Mouse (Mus musculus) neural tube, embryonic 10.5 days (tissue): ENCODE measurements at regions not wholly inside any gene's neighbourhood (a gene's known extent, or its start where the extent isn't known, plus 50 kb on each side); places are given as distances from the start of the nearest gene placed in this dataset.

Experiments used
- DNase-seq: peaks from one replicate; pipeline ENCODE4 v3.0.0-alpha.2; 2017; ENCODE audit warnings: low spot score; ENCODE audit errors: extremely low spot score

GRCm38 (mm10) chr6:99986449-99986848 lies 260.3 kb upstream of the Prok2 start:
- no peak for DNase-seq

DNA sequence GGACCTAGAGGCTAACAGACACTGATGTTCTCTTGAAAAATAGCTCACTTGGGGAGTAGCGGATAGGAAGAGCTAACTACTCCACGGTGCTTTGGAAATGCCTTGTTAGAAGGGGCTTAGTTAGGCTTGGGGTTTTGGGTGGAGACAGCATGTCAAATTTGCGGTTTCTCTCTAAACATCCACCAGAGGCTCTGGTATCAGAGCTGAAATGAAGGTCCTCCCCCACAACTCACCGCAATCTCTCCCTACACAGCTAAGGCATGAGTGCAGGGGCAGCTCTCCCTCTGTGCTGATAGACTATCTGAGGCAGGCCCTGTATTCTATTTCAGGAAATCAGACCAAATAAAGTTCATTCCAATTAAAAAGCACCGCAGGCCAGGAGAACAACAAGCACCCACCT lies 259.1 kb upstream of the Prok2 start:
- no peak for DNase-seq

- no peak for DNase-seq
Observed at GRCm38 (mm10) chr6:99984856-99985224, 258.6 kb upstream of the Prok2 start.

GRCm38 (mm10) chr6:99984057-99984855 lies 258.1 kb upstream of the Prok2 start:
- no peak for DNase-seq

DNA sequence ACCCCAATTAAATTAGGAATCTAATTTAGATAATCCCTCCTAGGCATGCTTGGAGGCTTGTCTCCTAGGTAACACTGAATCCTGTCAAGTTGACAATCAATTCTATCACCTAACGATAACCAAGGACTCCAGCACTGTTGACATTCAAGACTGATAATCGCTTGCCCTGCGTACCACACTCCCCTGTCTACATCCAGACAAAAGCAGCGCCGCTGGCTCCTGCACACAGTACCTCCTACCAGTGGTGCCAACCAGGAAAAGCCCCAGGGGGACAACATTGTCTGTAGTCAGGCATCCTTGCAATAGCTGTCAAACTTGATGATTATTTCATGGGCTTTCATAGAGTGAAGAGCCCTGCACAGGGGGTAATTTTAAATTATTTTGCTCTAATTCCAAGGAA lies 253.4 kb upstream of the Prok2 start:
- no peak for DNase-seq

- no peak for DNase-seq
Observed at GRCm38 (mm10) chr6:99978164-99978746, 252.1 kb upstream of the Prok2 start.

DNA sequence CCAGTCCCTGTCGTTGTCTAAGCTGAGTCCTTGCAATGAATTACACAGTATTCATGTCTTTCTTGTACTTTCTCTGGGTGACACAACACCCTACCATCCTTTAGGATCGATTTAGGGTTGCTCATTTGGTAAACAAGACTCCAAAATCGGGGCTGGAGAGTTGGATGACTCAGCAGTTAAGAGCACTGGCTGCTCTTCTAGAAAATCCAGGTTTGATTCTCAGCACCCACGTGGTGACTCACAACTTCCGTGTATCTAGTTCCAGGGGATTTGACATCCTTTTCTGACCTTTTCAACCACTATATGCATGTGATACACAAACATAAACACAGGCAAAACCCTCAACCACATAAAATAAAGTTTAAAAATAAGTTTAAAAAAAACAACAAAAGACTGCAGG lies 250.0 kb upstream of the Prok2 start:
- DNase-seq: no peak

DNA sequence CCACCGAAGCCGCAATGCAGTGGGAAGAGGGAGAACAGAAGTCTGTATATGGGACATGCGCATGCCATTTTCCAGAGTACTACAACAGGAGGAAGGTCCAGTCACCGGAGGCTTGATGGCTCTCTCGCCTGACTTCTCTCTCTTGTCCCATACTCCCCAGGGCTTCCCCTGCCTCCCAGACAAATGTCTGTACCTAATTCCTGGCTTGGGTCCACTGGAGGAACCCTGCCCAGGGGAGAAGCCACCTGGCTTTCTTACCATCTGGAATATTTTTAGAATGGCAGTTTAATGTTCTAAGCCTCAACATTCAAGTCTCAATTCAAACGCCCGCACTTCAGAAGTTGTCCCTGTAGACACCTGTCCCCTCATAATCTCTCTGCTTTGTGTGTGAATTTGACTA lies 249.3 kb upstream of the Prok2 start:
- no peak for DNase-seq

- no peak for DNase-seq
Observed at GRCm38 (mm10) chr6:99974464-99974863, 248.3 kb upstream of the Prok2 start.

DNA sequence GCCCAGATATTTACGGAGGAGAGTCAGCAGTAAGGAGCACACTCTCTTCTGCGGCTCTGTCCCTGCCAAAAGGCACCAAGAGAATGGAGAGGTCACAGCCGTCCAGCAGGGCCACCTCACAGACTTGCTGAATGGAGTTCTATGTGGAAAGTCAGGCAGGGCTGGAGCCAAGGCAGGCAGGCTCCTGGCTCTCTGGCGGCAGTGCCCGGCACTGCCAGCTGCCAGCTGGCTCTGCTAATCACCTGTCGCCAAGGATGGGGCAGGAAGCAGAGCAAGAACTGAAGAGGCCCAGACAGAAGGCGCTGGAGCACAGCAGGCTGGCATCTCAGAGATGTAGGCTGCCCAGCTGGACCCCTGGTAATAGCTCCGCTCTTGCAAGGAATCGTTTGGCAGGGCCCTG lies 245.2 kb upstream of the Prok2 start:
- no peak for DNase-seq

GRCm38 (mm10) chr6:99968889-99969288 lies 242.7 kb upstream of the Prok2 start:
- DNase-seq: no peak

- no peak for DNase-seq
Observed at GRCm38 (mm10) chr6:99967465-99967864, 241.3 kb upstream of the Prok2 start.

GRCm38 (mm10) chr6:99964540-99964939 lies 238.3 kb upstream of the Prok2 start:
- no peak for DNase-seq

- DNase-seq: no peak
Observed at GRCm38 (mm10) chr6:99964007-99964406, 237.8 kb upstream of the Prok2 start.

GRCm38 (mm10) chr6:99959371-99959770 lies 233.2 kb upstream of the Prok2 start:
- DNase-seq: no peak

DNA sequence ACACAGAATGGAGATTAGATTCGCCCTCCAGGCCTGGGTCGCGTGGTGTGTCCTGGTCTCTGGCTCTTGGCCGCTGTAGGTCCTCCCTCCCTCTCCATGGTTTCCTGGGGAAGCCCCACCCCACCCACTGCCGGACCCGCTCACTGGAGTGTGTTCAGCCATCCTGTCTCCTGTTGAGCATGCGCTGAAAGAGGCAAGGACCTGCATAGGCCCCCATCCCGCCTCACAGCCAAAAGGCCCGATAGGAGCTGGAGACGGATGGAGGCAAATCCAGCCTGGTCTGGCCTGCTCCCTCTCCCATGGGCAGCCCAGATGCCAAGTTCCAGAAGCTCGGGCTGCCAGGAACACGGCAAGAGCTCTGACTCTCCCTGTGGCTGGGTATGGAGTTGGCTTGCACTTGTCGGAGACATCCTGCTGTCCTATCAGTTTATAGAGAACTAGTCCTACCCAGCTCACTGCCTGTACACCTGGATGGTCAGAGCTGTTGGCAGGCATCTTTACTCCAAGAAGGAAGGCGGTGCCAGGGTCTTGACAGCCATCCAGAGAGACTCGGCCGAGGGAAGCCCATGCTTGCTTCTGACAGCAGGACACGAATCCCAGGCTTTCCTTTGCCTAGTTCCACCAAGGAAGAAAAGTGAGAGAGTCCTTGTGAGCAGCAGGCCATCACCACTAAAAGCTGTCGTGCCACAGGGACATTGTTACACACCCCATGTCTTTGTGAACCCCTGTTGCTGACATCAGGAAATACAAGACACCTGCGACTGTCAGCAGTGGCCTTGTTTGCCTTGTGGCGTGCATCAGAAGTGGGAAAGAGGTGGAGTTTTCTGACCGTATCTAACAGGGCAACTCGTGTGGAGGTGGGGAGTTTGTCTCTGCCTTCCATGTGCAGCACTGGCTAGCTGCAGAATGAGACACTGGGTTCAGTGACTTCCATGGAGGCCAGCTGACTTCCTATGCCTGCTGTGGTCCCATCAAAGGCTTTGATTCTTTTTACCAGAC lies 228.9 kb upstream of the Prok2 start:
- no peak for DNase-seq

GRCm38 (mm10) chr6:99953980-99954776 lies 228.0 kb upstream of the Prok2 start:
- DNase-seq: no peak

- no peak for DNase-seq
Observed at GRCm38 (mm10) chr6:99950811-99951210, 224.6 kb upstream of the Prok2 start.

DNA sequence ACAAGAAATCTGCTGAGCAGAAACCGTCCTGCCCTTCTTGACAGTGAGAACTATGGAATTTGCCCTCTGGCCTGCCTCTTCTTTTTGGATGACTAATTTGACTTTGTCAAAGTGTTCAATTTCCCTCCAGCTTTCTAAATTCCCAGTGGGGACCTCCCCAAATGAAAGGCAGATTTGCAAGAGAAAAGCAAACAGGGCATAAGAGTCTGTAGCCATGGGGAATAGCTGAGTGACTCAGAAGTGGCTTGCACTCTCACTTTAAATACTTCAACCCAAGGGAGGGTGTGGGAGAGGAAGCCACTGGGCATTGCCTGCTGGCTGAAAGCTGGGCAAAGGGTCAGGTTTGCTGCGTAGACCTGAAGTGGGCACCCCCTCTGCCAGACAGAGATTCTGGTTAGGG lies 220.7 kb upstream of the Prok2 start:
- no peak for DNase-seq

GRCm38 (mm10) chr6:99946481-99946880 lies 220.3 kb upstream of the Prok2 start:
- no peak for DNase-seq

DNA sequence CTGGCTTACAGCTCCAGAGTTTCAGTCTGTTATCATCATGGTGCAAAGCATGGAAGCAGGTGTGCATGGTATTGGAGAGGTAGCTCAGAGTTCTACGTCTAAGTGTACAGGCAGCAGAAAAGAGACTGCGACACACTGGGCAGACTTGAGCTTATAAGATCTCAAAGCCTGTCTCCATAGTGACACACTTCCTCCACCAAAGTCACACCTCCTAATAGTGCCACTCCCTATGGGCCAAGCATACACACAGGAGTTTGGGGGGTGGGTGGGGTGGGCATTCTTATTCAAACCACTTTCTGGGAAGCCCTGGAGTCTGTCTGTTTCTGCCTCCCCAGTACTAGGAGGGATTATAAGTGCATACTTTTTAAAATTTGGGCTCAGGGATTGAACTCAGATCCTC lies 219.5 kb upstream of the Prok2 start:
- DNase-seq: no peak
